Mouse (Mus musculus) stomach, embryonic 15.5 days (tissue): ENCODE measurements at regions not wholly inside any gene's neighbourhood (a gene's known extent, or its start where the extent isn't known, plus 50 kb on each side); places are given as distances from the start of the nearest gene placed in this dataset.

Experiments used
- ATAC-seq: fragments of 200-750 bp; cut with Nextera tagmentation; 2 replicates; pipeline ENCODE4 v1.8.0; 2017; ENCODE audit warnings: low read depth, moderate number of reproducible peaks, moderate TSS enrichment; ENCODE audit not compliant: insufficient read depth, low FRiP score
- H3K27ac ChIP-seq: fragments of 300-500 bp; sonication (generic); 2 replicates; pipeline ENCODE4 v1.5.1; 2015; ENCODE audit warnings: mild to moderate bottlenecking, inconsistent platforms
- H3K27me3 ChIP-seq: fragments of 300-500 bp; sonication (generic); replicated peaks from 2 replicates; pipeline ENCODE4 v1.6.1; 2015; ENCODE audit warnings: inconsistent platforms
- H3K36me3 ChIP-seq: fragments of 300-500 bp; sonication (generic); 2 replicates; pipeline ENCODE4 v1.6.1; 2015; ENCODE audit warnings: inconsistent platforms
- H3K4me1 ChIP-seq: fragments of 300-500 bp; sonication (generic); 2 replicates; pipeline ENCODE4 v1.6.1; 2015; ENCODE audit warnings: inconsistent platforms
- H3K4me2 ChIP-seq: fragments of 300-500 bp; sonication (generic); 2 replicates; pipeline ENCODE4 v1.6.1; 2015; ENCODE audit warnings: mild to moderate bottlenecking, inconsistent platforms
- H3K4me3 ChIP-seq: fragments of 300-500 bp; sonication (generic); replicated peaks from 2 replicates; pipeline ENCODE4 v1.5.1; 2015; ENCODE audit warnings: inconsistent platforms
- H3K9ac ChIP-seq: fragments of 300-500 bp; sonication (generic); 2 replicates; pipeline ENCODE4 v1.6.1; 2015; ENCODE audit warnings: inconsistent platforms
- H3K9me3 ChIP-seq: fragments of 300-500 bp; sonication (generic); 2 replicates; pipeline ENCODE4 v1.6.1; 2016; ENCODE audit warnings: inconsistent platforms
- WGBS: fragments of 180-500 bp; shearing (Covaris S2); methylation state at CpG from one replicate; pipeline ENCODE4 v1.1.7; 2015; 5-methylcytosine and 5-hydroxymethylcytosine counted together

- Histone ChIP-seq H3K9me3 (no peaks in the 10 kb centered on the region), H3K4me3 (no peak overlapping the region), H3K4me1 (no peaks in the 10 kb centered on the region), H3K9ac (no peak overlapping the region), H3K36me3 (no peaks in the 10 kb centered on the region), H3K27ac (no peak overlapping the region), H3K4me2 (no peak overlapping the region), H3K27me3 (no peaks in the 10 kb centered on the region)
- WGBS, result 66% methylated on average over 4 of the region's 4 CpGs
- no peak for ATAC-seq
These were observed 623.1 kb upstream of the Nox3 start for GRCm38 (mm10) chr17:4319141-4319540.

- Histone ChIP-seq H3K4me3 (no peak overlapping the region), H3K9ac (no peak overlapping the region), H3K36me3 (no peaks in the 10 kb centered on the region), H3K4me2 (no peak overlapping the region), H3K27me3 (no peaks in the 10 kb centered on the region), H3K27ac (no peak overlapping the region), H3K4me1 (no peaks in the 10 kb centered on the region), H3K9me3 (no peaks in the 10 kb centered on the region)
- no peak for ATAC-seq
- 76% methylated on average over 1 of the region's 1 CpGs for WGBS
These were observed 632.7 kb upstream of the Nox3 start for GRCm38 (mm10) chr17:4328810-4329209.

GRCm38 (mm10) chr17:4331650-4332049 lies 635.6 kb upstream of the Nox3 start:
- Histone ChIP-seq H3K36me3 (no peaks in the 10 kb centered on the region), H3K27me3 (no peaks in the 10 kb centered on the region), H3K9ac (no peak overlapping the region), H3K27ac (no peak overlapping the region), H3K4me1 (no peaks in the 10 kb centered on the region), H3K4me2 (0 out of 2 replicates have a peak overlapping the region, but pooled peaks have one; percentile 1), H3K4me3 (no peak overlapping the region), H3K9me3 (no peaks in the 10 kb centered on the region)
- no peak for ATAC-seq
- 59% methylated on average over 9 of the region's 9 CpGs for WGBS

- Histone ChIP-seq H3K4me2 (no peak overlapping the region), H3K9ac (no peak overlapping the region), H3K27me3 (no peaks in the 10 kb centered on the region), H3K4me3 (no peak overlapping the region), H3K9me3 (no peaks in the 10 kb centered on the region), H3K4me1 (no peaks in the 10 kb centered on the region), H3K36me3 (no peaks in the 10 kb centered on the region), H3K27ac (no peak overlapping the region)
- no peak for ATAC-seq
- 91% methylated on average over 4 of the region's 4 CpGs for WGBS
These were observed 637.0 kb upstream of the Nox3 start for GRCm38 (mm10) chr17:4333091-4333490.

GRCm38 (mm10) chr17:4353018-4353417 lies 641.1 kb upstream of the Arid1b start:
- H3K36me3 ChIP-seq, result no peaks in the 10 kb centered on the region
- no peak for ATAC-seq
- H3K4me1 ChIP-seq, result no peaks in the 10 kb centered on the region
- no peak overlapping the region for H3K4me2 ChIP-seq
- H3K4me3 ChIP-seq, result no peak overlapping the region
- no peaks in the 10 kb centered on the region for H3K27me3 ChIP-seq
- no peak overlapping the region for H3K27ac ChIP-seq
- no peaks in the 10 kb centered on the region for H3K9me3 ChIP-seq
- 43% methylated on average over 1 of the region's 1 CpGs for WGBS
- no peak overlapping the region for H3K9ac ChIP-seq

GRCm38 (mm10) chr17:4355506-4356218 lies 638.5 kb upstream of the Arid1b start:
- WGBS, result 88% methylated on average over 5 of the region's 5 CpGs
- Histone ChIP-seq H3K27ac (no peak overlapping the region), H3K27me3 (no peaks in the 10 kb centered on the region), H3K4me3 (no peak overlapping the region), H3K9me3 (no peaks in the 10 kb centered on the region), H3K9ac (no peak overlapping the region), H3K4me2 (no peak overlapping the region), H3K4me1 (no peaks in the 10 kb centered on the region), H3K36me3 (no peaks in the 10 kb centered on the region)
- ATAC-seq, result no peak

- no peak for ATAC-seq
- no peaks in the 10 kb centered on the region for H3K9me3 ChIP-seq
- no peaks in the 10 kb centered on the region for H3K27me3 ChIP-seq
- H3K4me1 ChIP-seq, result no peaks in the 10 kb centered on the region
- H3K9ac ChIP-seq, result no peak overlapping the region
- H3K27ac ChIP-seq, result no peak overlapping the region
- no peak overlapping the region for H3K4me2 ChIP-seq
- H3K4me3 ChIP-seq, result no peak overlapping the region
- 66% methylated on average over 4 of the region's 4 CpGs for WGBS
- H3K36me3 ChIP-seq, result no peaks in the 10 kb centered on the region
These were observed 633.5 kb upstream of the Arid1b start for GRCm38 (mm10) chr17:4360413-4361320.

- no peaks in the 10 kb centered on the region for H3K27me3 ChIP-seq
- no peak overlapping the region for H3K9ac ChIP-seq
- no peak for ATAC-seq
- H3K4me1 ChIP-seq, result no peaks in the 10 kb centered on the region
- H3K36me3 ChIP-seq, result no peaks in the 10 kb centered on the region
- no peak overlapping the region for H3K27ac ChIP-seq
- H3K4me3 ChIP-seq, result no peak overlapping the region
- no peak overlapping the region for H3K4me2 ChIP-seq
- H3K9me3 ChIP-seq, result no peaks in the 10 kb centered on the region
These were observed 628.3 kb upstream of the Arid1b start for GRCm38 (mm10) chr17:4365811-4366210.

GRCm38 (mm10) chr17:4380449-4380848 lies 613.7 kb upstream of the Arid1b start:
- WGBS, result 100% methylated on average over 1 of the region's 1 CpGs
- Histone ChIP-seq H3K36me3 (no peaks in the 10 kb centered on the region), H3K9ac (no peak overlapping the region), H3K27me3 (no peaks in the 10 kb centered on the region), H3K4me3 (no peak overlapping the region), H3K4me1 (no peaks in the 10 kb centered on the region), H3K4me2 (no peak overlapping the region), H3K9me3 (no peaks in the 10 kb centered on the region), H3K27ac (no peak overlapping the region)
- ATAC-seq, result no peak

GRCm38 (mm10) chr17:4380873-4381272 lies 613.3 kb upstream of the Arid1b start:
- Histone ChIP-seq H3K4me3 (no peak overlapping the region), H3K27me3 (no peaks in the 10 kb centered on the region), H3K9ac (no peak overlapping the region), H3K4me2 (no peak overlapping the region), H3K4me1 (no peaks in the 10 kb centered on the region), H3K36me3 (no peaks in the 10 kb centered on the region), H3K27ac (no peak overlapping the region), H3K9me3 (no peaks in the 10 kb centered on the region)
- no peak for ATAC-seq

- no peak overlapping the region for H3K27ac ChIP-seq
- no peaks in the 10 kb centered on the region for H3K27me3 ChIP-seq
- H3K9me3 ChIP-seq, result no peaks in the 10 kb centered on the region
- no peak overlapping the region for H3K9ac ChIP-seq
- no peaks in the 10 kb centered on the region for H3K4me1 ChIP-seq
- H3K4me2 ChIP-seq, result no peak overlapping the region
- H3K36me3 ChIP-seq, result no peaks in the 10 kb centered on the region
- no peak for ATAC-seq
- WGBS, result 64% methylated on average over 13 of the region's 13 CpGs
- H3K4me3 ChIP-seq, result no peak overlapping the region
These were observed 612.0 kb upstream of the Arid1b start for GRCm38 (mm10) chr17:4381896-4382685.

- H3K9ac ChIP-seq, result no peak overlapping the region
- no peak overlapping the region for H3K4me2 ChIP-seq
- H3K4me3 ChIP-seq, result no peak overlapping the region
- no peaks in the 10 kb centered on the region for H3K27me3 ChIP-seq
- H3K27ac ChIP-seq, result no peak overlapping the region
- no peaks in the 10 kb centered on the region for H3K36me3 ChIP-seq
- H3K4me1 ChIP-seq, result no peaks in the 10 kb centered on the region
- ATAC-seq, result no peak
- no peaks in the 10 kb centered on the region for H3K9me3 ChIP-seq
These were observed 611.4 kb upstream of the Arid1b start for GRCm38 (mm10) chr17:4382716-4383115.
